Mouse (Mus musculus) CD4-positive helper T cell, adult 2 months (primary cell): ENCODE measurements around the gene Opn4.

Experiments used
- DNase-seq: peaks from one replicate; pipeline ENCODE4 v3.0.0-alpha.2; 2012; ENCODE audit warnings: low read depth, missing footprints, low spot score

Opn4 gene

DNA sequence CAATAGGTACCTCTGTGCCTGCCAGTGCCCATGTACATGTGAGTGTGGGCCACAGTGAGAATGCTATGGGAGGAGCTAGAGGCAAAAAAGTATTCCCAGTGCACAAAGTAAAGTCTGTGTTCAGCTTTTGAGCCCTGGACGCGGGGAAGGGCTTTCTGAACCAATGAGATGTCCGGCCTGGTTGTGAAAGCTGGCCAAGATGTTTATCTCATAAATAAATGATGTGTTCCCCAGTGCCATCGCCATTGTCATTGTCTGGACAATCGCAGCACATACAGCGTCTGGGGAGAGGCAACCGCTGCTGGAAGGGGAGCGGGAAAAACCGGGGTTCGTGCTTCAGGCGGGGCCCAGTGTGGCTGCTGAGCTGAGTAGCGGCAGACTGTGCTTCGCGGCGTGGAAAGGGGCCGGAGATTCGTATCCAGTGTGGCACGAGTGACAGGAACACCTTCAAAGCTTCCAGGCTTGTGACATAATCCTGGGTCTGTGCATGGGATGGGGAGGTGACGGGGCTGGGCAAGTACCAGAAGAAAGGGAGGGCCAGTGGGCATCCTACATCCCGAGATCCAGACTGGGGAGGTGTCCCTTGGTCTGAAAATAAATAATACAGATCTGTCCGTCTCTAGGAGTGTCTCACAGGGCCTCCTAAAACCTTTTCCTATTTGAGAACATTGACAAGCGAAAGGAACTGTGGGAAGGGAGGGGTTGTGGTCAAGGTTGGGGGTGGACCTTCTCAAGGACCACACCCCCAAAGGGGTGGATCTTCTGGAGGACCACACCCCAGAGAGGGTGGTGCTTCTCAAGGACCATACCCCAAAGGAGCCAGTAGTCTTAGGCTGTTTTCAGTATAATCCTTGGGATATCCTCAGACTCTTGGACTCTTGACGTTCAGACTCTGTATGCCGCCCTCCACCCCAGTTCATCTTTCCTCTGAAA, 8.9 kb downstream of the Opn4 start:
- no peak for DNase-seq

DNA sequence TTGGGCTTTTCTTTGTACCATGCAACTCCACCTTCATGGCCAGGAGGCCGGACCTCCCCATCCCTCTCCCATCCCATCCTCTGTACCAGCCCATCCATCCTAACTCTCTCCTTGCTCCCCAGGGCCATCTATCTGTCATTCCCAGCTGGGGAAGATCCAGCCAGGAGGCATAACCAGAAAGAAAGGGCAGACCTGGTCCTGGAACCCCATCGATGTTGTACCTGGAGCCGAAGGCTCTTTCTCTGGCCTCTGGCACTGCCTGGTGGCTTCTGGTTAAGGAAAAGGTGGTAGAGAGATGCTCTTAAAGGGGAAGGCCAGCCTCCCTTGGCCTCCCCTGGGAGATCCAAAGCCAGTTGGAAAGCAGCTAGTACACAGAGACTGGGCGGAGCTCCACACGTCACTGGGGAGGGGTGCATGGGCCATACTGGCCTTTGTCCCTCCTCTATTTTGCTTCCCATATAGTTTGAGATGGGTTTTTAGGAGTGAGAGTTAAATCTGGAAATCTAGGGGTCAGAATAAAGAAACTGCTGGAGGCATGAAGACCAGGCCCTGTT, 9.8 kb downstream of the Opn4 start:
- no peak for DNase-seq

DNA sequence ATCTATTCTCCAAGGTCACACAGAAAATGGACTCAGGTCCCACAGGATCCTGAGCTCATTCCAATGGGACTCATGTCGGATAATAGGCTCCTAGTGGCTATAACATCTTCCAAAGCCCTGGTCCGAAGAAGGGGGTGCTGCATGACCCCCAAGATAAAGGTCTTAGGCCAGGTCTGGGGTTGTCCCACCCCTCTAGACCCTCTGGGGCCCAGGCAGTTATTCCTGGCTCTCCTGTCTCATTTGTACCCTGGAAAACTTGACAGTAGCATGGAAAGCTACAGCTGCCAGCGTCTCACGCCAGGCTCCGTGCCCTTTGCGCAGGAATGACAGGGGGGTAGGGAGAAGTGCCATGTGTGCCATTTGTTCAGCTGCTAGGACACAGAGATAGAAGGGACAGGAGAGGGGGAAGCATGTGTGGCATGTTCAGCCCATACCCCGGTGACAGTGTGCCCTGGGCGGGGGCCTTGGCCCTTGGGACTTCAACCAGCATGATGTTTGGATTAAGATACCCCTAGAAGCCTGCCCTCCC, 10.7 kb downstream of the Opn4 start:
- DNase-seq = no peak

DNA sequence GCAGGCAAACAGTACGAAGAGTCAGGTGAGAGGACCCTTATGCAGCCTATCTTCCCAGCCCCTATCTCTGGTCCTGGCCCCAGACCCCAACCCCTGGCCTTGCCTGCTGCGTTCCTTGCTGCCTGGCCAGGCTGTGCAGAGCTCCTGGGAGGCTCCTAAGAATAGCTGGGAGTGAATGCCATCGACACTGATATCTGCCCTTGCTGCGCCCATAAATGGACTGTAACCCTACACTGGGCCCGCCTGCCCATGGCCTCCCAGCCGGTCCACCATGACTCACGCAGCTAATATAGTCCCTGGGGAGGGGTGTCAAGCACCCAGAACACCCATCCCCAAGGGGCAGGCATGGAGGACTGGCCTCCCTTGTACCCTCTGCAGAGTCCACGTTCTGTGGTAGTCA, 11.4 kb downstream of the Opn4 start, which contains the start of gene Ldb3:
Gene Ldb3, minus strand, starts transcription at position 185 of the 400 bp plus-strand sequence.
- no peak for DNase-seq

DNA sequence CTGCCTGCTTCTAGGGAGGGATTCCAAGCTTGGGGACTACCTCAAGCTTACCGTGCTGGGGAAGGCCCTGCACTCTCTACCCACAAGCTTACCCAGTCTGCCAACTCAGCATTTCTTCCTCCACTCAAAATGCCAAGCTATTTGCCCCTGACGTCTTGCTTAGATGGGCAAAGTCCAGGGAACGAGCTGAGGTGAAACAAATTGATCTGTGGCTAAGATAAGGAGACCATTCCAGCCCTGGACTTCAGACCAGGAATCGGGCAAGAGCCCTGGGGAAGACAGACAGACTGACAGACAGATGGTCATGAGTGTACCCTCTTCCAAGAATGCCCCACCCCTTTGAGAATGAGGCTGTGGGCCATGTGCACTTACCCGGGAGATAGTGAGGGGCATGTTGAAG, 11.9 kb downstream of the Opn4 start:
- DNase-seq = no peak

DNA sequence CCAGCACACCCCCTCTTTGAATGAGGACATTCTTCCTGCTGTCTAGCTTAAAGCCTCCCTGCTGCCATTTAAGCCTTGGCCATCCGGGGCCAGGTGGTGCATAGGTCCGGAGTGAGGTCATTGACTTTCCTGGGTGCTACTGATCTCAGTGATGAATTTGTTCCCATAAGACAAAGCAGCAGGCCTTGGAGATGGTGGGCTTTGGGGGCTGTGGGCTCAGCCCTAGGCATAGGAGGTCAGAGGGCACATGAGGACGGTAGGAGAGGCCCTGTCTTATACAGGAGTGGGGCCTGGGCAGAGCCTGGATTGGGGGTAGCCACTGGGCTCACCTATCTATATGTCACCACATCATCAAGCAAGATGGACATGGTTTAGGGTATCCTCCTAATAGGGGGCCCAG, 13.1 kb downstream of the Opn4 start:
- DNase-seq = no peak

DNA sequence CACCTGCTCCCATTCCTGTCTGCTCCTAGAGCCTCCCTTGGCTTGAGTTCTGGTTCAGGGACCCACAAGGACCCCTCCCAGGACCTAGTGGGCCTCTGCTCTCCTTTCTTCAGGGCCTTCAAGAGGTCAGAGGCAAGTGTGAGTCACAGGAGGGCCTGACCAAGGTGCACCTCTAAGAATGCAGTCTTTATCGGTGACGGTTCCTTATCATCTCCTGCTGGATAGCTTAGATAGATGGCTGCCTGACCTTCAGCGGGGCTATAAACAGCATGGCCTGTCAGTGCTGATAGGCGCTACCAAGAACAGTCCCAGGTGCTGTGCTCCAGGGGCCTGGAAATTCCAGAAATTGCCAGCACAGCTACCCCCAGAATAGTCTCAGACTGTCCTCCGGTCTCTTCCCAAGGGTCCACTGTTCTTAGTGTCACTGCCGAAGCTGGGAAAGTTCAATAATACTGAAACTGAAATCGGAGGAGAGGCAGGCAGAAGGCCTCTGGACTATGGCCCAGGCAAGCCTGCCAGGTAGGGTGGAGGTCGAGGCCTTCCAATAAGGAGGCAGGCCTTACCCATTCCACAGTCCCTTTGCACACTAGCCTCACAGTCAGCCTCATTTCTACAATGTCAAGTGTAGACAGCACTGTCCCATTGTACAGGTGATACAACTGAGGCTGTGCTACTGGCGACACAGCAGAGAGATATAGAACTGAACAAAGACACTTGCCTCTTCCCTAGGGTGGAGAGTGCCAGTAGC, 14.4 kb downstream of the Opn4 start:
- DNase-seq = no peak

DNA sequence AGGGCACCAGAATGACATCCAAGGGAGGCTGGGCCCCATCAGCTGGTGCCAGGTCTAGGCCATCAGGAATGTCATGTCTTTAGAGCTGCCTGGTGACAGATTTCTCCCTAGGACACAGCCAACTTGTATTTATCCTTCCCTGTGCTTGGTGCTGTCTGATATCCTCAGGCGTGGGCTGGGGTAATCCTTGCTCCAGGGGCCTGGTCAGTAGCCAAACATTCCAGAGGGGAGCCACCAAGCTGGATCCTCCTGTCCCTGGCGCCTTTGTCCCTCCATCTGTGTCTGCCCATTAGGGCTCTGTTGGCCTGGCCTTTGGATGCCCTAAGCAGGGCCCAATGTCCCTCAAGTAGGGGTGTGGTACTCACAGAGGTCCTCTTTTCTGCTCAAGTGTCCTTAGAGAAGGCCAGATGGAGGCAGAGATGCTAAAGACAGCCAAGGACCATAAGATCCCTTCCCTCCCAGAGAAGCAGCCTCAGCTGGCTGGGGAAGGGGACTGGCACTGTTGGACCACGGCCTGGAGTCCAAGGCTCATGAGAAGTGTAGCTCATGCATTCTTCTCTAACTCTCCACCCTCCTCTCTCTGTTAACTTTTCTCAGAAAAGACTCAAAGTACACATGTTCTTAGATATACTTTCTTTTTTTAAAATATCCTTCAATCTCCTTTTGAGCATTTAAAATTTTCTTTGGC, 17.1 kb downstream of the Opn4 start:
- DNase-seq = no peak

DNA sequence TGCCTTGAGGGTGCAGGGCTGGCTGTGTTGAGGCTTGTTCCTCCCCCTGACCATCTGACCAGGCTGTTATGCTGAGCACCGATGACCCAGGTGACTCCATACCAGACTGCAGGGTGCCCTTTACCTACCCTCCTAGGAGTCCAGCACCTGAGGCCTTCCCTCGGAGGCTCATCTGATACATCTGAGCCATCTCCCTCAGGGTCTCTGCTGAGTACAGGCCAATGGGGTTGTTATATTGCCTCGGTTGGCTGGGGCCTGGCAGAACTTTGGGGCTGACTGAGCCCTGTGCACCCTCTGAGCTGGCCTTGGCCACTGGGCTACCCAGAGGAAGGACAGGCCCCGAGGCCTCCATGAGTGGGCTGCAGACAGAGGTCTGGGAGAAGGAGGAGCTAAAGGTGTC, 23.1 kb downstream of the Opn4 start:
- no peak for DNase-seq

DNA sequence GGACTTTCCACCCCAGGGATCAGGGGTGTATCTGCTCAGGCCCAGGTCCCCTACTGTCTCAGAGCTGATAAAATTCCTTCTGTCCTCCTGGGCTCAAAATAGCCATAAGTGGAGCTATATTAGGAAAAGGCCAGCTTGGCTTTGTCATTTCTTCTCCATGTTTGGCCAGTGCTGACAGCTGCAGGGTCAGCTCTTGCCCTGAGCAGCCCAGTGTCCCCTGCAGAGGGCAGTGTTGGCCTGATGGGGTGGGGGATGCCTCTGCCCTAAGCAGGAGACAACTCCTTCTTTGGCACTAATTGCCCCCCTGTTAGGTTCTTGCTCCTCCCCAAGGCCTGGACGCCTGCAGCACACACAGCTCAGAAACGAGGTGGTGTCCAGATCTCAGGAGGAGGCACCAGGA, 25.9 kb downstream of the Opn4 start:
- DNase-seq = no peak

DNA sequence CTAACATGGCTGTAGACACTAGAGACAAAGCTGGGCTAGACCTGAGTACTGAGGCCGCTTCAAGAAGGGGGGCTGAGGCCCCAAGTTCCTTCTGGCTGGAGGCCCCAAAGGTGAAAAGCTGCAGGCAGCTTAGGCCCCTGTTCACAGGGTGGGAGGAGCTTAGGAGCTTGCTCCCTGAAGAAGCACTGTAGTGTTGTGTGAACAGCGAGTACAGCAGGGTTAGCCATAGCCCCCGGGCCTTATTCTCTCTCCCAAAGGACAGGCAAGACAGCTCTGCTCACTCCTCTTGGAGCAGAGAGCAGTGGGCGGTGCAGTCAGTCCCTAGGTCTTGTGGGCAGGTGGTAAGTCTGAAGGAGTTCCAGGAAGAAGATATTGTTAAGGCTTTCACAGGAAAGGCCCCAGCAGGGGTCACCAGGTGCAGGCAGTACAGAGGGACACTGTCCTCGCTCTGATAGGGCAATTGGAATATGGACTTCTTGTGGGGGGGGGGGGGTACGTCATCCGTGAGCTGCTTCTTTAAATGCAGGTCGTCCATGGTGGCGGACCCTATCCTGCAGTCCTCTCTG, 26.5 kb downstream of the Opn4 start:
- no peak for DNase-seq

DNA sequence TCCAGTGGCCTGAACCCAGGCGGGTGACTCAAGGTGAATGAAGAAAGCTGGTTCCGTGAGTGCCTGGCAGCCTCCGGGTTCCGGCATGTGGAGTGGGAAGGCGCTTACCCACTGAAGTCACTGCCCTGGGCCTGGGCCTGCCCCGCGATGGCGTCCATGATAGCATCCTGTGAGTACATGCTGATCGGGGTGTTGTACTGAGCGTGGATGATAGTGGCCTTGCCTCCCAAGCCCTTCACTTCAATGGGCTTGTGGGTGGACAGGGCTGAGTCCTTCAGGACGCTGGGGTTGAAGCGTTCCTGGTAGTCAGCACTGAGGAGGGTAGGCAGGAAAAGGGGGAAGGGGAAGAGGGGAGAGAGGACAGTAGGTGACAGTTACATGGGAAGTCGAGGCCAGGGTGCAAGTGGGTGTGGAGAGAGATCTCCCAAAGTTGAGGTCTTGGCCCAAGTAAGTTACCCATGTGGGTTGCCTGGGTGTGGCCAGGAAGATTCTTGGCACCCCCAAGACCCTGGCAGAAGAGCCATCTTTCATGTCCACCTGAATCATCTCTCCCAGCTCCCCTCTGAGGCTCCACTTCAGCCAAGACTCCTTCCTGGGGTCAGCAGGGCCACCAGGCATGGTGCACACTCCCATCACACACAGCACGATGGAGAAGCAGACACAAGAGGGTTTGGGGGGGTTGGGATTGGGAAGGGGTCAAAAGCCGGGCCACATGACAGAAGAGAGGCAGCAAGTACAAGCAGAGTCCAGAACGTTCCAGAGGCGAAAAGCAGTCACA, 28.1 kb downstream of the Opn4 start:
- no peak for DNase-seq

DNA sequence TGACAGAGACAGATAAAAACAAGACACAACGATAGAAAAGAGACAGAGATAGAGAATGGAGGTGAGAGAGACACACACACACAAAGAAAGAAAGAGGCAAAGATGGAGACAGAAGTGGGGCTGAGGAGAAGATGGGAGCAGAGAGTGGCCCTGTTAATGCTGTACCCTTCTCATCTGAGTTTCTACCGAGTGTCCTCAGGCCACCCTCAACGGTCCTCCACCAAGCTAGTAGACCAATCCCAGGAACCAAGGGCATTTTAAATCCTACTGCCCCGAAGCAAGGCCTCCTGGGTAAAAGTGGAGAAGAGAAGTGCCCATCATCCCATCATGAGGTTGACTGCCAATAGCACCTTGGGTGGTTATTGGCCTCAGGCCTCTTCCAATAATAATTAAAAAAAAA, 29.0 kb downstream of the Opn4 start:
- no peak for DNase-seq

DNA sequence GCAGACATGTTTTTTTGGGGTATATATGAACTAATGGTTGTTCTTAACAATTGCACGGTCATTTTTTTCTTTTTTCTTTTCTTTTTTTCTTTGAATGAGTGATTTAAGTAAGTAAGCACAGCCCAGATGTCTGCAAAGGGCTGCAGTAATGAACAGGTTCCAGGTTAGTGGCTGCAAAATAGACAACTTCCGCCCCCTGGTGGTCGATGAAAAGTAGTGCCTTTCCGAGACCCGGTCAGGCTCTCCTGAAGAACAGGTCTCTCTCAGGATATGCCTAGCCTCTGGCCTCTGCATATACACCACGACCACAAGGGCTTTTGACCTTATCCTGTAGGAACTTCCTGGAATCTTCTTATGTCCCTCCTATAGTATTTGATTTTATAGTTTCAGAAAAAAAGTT, 29.6 kb downstream of the Opn4 start:
- peak; percentile 44 for DNase-seq

DNA sequence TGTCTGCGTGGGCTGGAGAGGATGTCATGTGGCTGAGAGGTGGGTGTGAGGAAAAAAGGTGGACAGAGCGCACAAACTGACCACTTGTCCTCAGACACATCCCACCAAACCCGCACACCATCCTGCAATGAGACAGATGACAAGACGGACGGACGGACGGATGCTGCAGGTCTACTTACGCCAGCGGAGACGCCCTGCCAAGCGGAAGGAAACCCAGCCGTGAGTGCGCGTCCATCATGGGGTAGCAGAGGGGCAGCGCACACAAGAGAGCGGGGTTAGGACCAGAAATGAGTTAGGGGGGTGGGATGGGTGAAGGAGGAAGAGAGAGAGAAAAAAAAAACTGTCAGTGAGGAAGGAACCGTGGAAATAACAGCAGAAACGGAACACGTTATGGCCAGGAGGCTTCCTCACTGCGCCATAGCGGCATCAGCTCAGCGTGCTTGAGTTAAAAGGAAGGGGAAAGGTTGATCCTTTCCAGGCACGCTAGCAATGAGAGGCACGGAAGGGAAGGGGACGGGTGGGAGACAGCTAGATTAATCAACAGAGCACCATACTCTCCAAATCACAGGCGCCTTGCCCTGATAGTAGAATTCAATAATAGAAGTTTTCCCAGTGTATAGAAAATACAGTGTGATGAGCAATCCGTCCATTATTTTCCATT, 30.3 kb downstream of the Opn4 start:
- DNase-seq = no peak

DNA sequence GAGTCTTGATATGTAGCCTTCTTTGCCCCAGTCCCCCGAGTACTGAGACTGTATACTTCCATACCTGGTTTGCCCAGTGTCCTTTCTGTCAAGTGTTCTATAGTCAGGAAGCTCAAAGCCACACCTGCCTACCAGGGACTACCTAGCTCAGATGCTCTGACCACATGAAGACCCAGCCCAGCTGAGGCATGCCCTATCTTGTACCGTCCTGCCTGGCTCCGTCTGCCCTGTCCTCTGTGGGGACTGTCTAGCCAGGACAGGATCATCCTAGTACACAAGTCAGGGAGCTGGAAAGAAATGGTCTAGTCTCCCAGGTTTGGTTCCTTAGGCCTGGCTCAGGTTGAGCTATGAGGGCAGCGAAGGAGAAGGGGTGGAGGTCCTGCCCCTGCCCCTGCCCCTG, 31.3 kb downstream of the Opn4 start:
- DNase-seq = no peak

DNA sequence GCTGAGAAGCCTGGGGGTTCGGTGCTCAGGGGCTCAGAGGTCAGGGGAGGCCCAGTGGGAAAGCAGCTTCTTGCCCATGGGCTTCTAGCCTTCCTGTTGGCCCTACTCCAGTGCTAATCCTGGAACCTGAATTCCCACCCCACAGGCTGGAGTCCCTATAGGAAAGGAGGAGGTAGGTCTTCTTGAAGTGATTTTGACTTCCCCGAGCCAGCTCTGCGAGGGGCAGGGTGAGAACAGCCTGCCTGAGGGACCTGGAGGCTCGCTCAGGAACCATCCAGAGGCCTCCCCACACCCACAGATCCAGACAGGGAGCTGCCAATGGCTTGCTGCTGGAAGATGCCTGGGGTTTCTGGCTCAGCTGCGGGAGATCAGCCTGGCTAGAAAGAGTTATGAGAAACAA, 32.2 kb downstream of the Opn4 start:
- no peak for DNase-seq

DNA sequence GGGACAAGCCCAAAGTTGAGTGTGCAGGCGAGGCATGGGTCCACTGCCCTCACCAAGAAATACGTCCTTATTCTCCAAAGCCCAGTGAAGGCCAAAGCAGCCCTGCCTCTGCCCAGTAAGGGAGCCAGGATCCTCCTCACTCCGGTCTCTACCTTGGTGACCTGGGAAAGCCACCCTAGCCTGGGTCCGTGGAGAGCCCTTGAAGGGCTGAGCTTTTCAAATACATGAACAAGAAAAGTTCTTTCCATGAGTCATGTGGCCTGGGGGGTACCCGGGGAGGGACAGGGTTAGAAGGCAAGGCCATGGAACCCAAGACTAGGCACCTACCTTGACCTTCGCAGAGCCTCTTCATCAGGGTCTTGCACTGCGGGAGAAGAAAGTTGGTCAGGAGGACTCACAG, 33.4 kb downstream of the Opn4 start:
- no peak for DNase-seq

DNA sequence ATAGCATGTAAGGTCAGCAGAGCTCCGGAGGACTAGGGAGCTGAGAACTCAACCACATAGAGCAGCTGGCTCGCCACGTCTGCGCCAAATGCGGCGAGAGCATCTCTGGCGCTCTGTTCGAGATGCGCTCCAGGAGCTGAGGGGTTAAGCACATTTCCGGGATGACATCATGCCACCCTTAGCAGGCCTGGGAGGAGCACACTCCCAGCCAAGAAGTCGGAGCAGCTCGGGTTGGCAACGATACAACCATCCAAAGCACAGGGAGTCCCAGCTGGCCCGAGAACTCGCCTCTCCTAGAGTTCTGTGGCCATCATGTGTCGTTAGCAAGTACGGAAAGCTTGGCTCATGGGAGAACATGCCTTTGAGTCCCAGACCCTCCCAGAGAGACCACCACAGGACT, 34.2 kb downstream of the Opn4 start:
- DNase-seq = no peak

DNA sequence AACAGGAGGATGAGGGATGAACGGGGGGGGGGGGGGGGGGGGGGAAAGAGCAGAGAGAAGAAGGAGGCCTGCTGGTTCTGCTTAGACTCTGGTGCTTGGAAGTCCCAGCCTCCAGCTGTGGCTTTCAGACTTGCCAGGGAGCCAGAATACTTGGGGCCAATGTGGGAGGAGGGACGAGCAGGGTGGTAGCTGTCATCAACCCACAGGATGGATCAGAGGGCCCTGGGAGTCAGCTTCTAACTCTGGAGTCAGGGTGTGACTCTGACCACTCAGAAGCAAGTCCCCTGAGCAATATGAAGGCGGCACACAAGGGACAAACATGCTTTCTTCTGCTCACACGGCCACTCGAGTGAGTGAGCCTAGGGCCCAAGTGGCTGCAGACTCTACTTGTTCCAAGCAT, 35.3 kb downstream of the Opn4 start:
- no peak for DNase-seq
